ENCODE assay signal across 8 mouse cellular contexts in the genomic region with DNA sequence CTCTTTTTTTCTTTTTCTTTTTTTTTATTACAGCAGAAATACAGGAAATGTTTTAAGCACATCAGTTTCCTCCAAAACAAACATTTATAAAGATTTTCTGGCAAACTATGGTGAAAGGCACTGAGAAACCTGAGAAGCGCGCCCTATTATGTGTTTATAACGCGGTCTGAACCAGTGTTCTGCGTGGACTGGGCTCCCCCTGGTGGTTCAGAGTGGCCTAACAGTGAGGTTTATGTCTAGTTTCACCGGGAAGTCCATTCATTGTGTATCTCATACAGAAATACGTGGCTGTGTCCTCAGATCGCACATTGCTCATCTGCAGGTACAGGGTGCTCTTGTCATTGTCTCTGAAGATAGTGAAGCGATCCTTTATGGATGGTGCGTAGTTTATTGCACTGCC.
A peak's percentile ranks its signal among the peaks of the same experiment; 100 is the strongest.
DNase-seq lines count a peak whose midpoint lies in the region; ATAC-seq lines count a peak whose summit lies in the region.

No protein-coding gene starts in this region.

- DNase-seq in T-cell, adult 2 months (ENCODE audit: low spot score): peak; percentile 79
- DNase-seq in cerebellum, adult 8-10 months: peak; percentile 40
- peak; percentile 63 to 71 for DNase-seq in frontal cortex, postnatal 25 days (ENCODE audit: low spot score in 2 of 2)
- peak; percentile 27 for DNase-seq in left cerebral cortex, adult 11 months (ENCODE audit: low spot score)
- peak; percentile 45 to 66 for DNase-seq in lung, postnatal 4 days
- peak; percentile 57 to 84 for DNase-seq in spleen, adult 18-20 months
- peak; percentile 37 to 86 for DNase-seq in urinary bladder, postnatal 4 days (ENCODE audit: low spot score in 2 of 2)

- peak; percentile 68 for ATAC-seq in inflammation-experienced regulatory T-cells, adult 6 months

Comparison
In these comparisons a context has a peak if more than half of its experiments do, and no peak if none do; other contexts are left out.
1. Peak in every context shown above with its lines: DNase-seq and ATAC-seq.
2. DNase-seq: peak in every context shown above with its lines; median percentile 79 in T-cell, adult 2 months; 70 in spleen, adult 18-20 months; 67 in frontal cortex, postnatal 25 days; 62 in urinary bladder, postnatal 4 days; 56 in lung, postnatal 4 days; 40 in cerebellum, adult 8-10 months; 27 in left cerebral cortex, adult 11 months.